In the genomic region with DNA sequence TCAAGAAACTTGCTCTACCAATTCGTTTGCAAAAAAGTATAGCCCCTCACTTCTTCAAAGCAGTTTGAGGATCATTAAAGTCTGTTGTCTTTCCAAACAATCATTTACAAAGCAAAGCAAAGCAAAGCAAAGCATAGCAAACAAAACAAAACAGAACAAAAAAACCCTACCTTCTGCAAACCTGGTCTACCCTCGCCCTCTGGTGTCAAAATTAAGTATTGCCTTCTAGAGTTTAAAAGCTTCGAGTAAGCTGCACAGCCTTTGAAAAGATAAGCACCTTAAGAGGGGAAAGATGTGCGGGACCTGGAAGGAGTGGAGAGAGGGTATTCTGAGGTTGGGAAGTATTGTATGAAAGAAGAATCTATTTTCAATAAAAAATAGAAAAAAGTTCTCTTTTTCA, we compare ENCODE assay signal across 9 mouse cellular contexts. TPM values are rescaled to one million over a fixed set of nuclear protein-coding genes. Genes with fewer than 3 reads are reported as not detected.
DNase-seq lines count a peak whose midpoint lies in the region; ATAC-seq lines count a peak whose summit lies in the region.
"Had no signal": no experiment of that assay in that cellular context is flagged by ENCODE, and none has a peak within 500 bp of the region (broad histone marks: within the 10 kb centered on the region; RNA-seq: fewer than 3 reads in every experiment).

No protein-coding gene starts in this region.

- H3K36me3 ChIP-seq in kidney, embryonic 16.5 days (ENCODE audit: insufficient read depth, low read length): no peaks in the 10 kb centered on the region
- H3K36me3 ChIP-seq: heart, embryonic 13.5 days; limb, embryonic 13.5 days had no signal

- H3K9ac ChIP-seq in kidney, embryonic 16.5 days (replicated peaks; ENCODE audit: low read length): no peak overlapping the region
- H3K9ac ChIP-seq: heart, embryonic 13.5 days; limb, embryonic 13.5 days had no signal

- no peaks in the 10 kb centered on the region for H3K9me3 ChIP-seq in kidney, embryonic 16.5 days (ENCODE audit: low read length)
- H3K9me3 ChIP-seq: heart, embryonic 13.5 days; limb, embryonic 13.5 days had no signal

- DNase-seq in kidney, postnatal 10 days: peak; percentile 6
- DNase-seq in 416B (ENCODE audit: low read depth): peak; percentile 69
- peak; percentile 34 for DNase-seq in CD4-positive helper T cell, adult 2 months (ENCODE audit: low read depth, low spot score)
- DNase-seq in embryo, embryonic 11 days: peak; percentile 57
- DNase-seq in T-cell, adult 2 months (ENCODE audit: low spot score): no peak
- no peak for DNase-seq in gastrocnemius, postnatal 14 days

- H3K27ac ChIP-seq in kidney, embryonic 16.5 days (ENCODE audit: low read length): no peak overlapping the region
- H3K27ac ChIP-seq: heart, embryonic 13.5 days; limb, embryonic 13.5 days had no signal

- WGBS in kidney, embryonic 16.5 days: 28% methylated on average over 4 of the region's 4 CpGs

- H3K4me3 ChIP-seq in kidney, embryonic 16.5 days (ENCODE audit: low read length): no peak overlapping the region
- H3K4me3 ChIP-seq: heart, embryonic 13.5 days; limb, embryonic 13.5 days had no signal

- peaks cover 7% of the 10 kb centered on the region; the same call in 1 of the 2 replicates for H3K27me3 ChIP-seq in kidney, embryonic 16.5 days (ENCODE audit: insufficient read depth, low read length)

- ATAC-seq in kidney, embryonic 16.5 days (ENCODE audit: low FRiP score, low TSS enrichment): no peak

- no peak overlapping the region for H3K4me2 ChIP-seq in kidney, embryonic 16.5 days (replicated peaks; ENCODE audit: low read depth, low read length)
- H3K4me2 ChIP-seq: heart, embryonic 13.5 days; limb, embryonic 13.5 days had no signal

- intact Hi-C loops in gastrocnemius, postnatal 14 days (cut with DNase I; ENCODE audit: low total_unique reads): no loop called here

- H3K4me1 ChIP-seq in kidney, embryonic 16.5 days (ENCODE audit: insufficient read depth, low read length): no peaks in the 10 kb centered on the region
- H3K4me1 ChIP-seq: heart, embryonic 13.5 days; limb, embryonic 13.5 days had no signal

RNA-seq across cellular contexts. Expression of gene Spin4, which starts 14.4 kb away (rescaled TPM):
- 8.1 and 8.9 TPM in 2 replicates for polyA plus RNA-seq in kidney, embryonic 16.5 days (2015; fragmentation: Nextera tagmentation; extraction: Ambion mirVana)
- 1 to 10 TPM; 1.3 to 1.5 TPM for total RNA-seq in gastrocnemius, postnatal 14 days (2021)

Comparison
In these comparisons a context has a peak if more than half of its experiments do, and no peak if none do; other contexts are left out.
1. DNase-seq: peak in kidney, postnatal 10 days (single experiment), 416B (single experiment), CD4-positive helper T cell, adult 2 months (single experiment) and embryo, embryonic 11 days (single experiment); none in T-cell, adult 2 months (single experiment) and gastrocnemius, postnatal 14 days (single experiment).